Mouse (Mus musculus) liver, adult 2 months (tissue): ENCODE measurements around the gene Cul7.

ENCODE experiments used
- CTCF ChIP-seq: fragments of 200-500 bp; IDR thresholded peaks from 2 replicates; pipeline ENCODE4 v1.5.1; 2011; ENCODE audit warnings: low read depth, low read length, control low read depth
- POLR2A ChIP-seq: fragments of 200-500 bp; IDR thresholded peaks from 2 replicates; pipeline ENCODE4 v1.6.1; 2011; ENCODE audit warnings: low read length, control low read depth; ENCODE audit not compliant: insufficient read depth; ENCODE audit errors: extremely low read depth

GRCm38 (mm10) chr17:46702100-46702499 is 52.0 kb downstream of the Cul7 start:
- TF ChIP-seq POLR2A (no peak), CTCF (no peak)
